Mouse (Mus musculus): ENCODE data around the gene Farp2. TPM values are rescaled to one million over a fixed set of nuclear protein-coding genes. Genes with fewer than 3 reads are reported as not detected.

The Farp2 gene
- total and polyA plus RNA-seq, 3 experiments = 0.89 to 2.1 (median 1.8) TPM

DNA sequence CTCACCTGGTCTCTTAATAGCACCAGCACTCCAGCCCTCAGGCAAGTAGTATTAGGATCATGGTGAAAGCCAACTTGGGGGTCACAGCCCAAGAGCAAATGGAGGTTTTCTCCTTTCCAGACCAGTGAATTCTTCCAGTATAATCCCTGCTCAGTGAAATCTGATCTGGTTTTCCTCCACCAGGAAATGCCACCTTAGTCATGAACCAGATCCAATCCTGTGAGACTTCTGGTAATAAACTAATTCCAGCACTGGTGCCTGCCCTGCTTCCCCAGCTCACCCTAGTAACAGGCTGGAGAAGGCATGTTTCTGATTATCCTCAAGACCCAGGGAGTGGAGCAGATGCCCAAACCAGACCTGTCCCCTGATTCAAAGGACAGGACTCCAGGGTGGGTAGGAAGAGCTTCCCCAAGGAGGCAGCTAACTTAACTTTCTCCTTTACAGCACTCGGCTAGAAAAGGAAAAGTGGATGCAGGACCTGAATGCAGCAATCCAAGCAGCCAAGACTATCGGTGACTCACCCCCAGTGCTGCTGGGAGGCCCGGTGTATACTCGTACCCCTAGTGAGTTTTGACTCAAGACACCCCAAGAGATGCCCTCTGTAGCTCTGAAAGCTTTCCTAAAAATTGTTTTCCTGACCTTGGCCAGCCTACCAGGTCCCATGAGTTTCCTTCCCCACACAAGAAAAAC, 106.3 kb downstream of the Farp2 start:
- H3K36me3 ChIP-seq (replicated peaks in 1 of 2; ENCODE audit: control insufficient read depth in 1 of 2, insufficient read depth in 1 of 2, low read length in 1 of 2) = peaks cover 20 to 39% of the 10 kb centered on the region in 2 experiments
- in situ Hi-C loops (cut with MboI; ENCODE audit: low pct_ligation_motif_present, low pct_unique_long_range_greater_than_20kb, low sequenced_read_pairs) = no loop called here
- dilution Hi-C loops (cut with MboI; ENCODE audit: extremely low pct_ligation_motif_present, extremely low pct_unique_long_range_greater_than_20kb, low sequenced_read_pairs) = no loop called here

DNA sequence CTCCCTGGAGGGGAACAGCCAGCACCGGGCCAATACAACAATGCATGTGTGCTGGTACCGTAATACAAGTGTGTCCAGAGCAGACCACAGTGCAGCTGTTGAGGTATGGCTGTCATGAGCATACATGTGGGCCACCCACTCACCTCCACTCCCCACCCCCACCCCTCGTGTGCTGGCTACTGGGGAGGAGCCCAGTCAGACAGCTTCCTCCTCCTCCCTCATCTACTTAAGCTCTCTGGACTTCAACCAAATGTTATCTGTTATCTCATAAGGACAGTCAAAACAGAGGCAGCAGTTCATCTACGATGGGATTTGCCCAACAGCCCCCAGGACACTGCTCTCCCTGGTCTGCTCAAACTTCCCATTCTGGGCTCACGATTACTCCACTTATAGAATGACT, 107.1 kb downstream of the Farp2 start:
- dilution Hi-C loops (cut with MboI; ENCODE audit: extremely low pct_ligation_motif_present, extremely low pct_unique_long_range_greater_than_20kb, low sequenced_read_pairs) = no loop called here
- H3K4me1 ChIP-seq (ENCODE audit: control insufficient read depth in 1 of 2, insufficient read depth in 2 of 2) = peaks cover 0 to 2% of the 10 kb centered on the region in 2 experiments; a peak in 1 of 4 replicates

More for the DNA sequence above, 106.3 kb downstream of the Farp2 start:
- Histone ChIP-seq H3K4me3 (replicated peaks in 1 of 3; ENCODE audit: low read depth in 2 of 3, low read length in 2 of 3, poor library complexity in 1 of 3) (no peak overlapping the region), H3K9ac (ENCODE audit: insufficient read depth, low read depth) (no peak overlapping the region), H3K9me3 (replicated peaks; ENCODE audit: low read length) (no peaks in the 10 kb centered on the region), H3K4me2 (ENCODE audit: insufficient read depth, low read depth, poor library complexity, severe bottlenecking) (no peak overlapping the region), H3K27ac (ENCODE audit: insufficient read depth, low read depth) (no peak overlapping the region), H3K4me1 (ENCODE audit: control insufficient read depth in 1 of 2, insufficient read depth in 2 of 2) (peaks cover 0 to 2% of the 10 kb centered on the region in 2 experiments; a peak in 1 of 4 replicates), H3K79me2 (replicated peaks; ENCODE audit: control insufficient read depth, extremely low read depth, insufficient read depth, poor library complexity, severe bottlenecking) (no peaks in the 10 kb centered on the region), H3K27me3 (replicated peaks) (no peaks in the 10 kb centered on the region)
- TF ChIP-seq POLR2AphosphoS2 (IDR thresholded peaks at IDR 0.05; ENCODE audit: low read depth, low read length) (no peak), NRF1 (IDR thresholded peaks at IDR 0.05; ENCODE audit: low read depth, low read length) (no peak)
- no peak for DNase-seq (ENCODE audit: extremely low read depth)

DNA sequence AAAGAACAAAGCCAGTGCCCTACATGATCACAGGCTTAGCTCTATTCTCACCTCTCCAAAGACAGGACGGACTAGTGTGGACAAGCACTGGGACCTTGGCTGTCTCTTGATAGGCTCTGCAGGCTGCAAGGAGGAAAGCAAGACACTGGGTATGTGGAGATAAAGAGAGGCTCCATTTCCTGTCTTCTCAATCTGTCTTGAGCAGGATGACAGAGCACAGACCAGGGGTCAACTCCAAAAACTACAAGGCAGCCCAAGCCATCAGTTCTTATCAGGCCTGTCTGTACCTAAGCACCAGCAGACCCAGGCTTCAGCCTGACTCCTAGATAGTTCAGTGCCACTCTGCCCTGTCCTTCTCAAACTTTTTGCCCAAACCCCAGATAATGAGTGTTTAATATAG, 112.6 kb downstream of the Farp2 start:
- Histone ChIP-seq H3K4me1 (ENCODE audit: control insufficient read depth in 1 of 2, insufficient read depth in 2 of 2) (peaks cover 0 to 2% of the 10 kb centered on the region in 2 experiments; a peak in 1 of 4 replicates), H3K4me2 (ENCODE audit: insufficient read depth, low read depth, poor library complexity, severe bottlenecking) (no peak overlapping the region), H3K79me2 (replicated peaks; ENCODE audit: control insufficient read depth, extremely low read depth, insufficient read depth, poor library complexity, severe bottlenecking) (no peaks in the 10 kb centered on the region), H3K9ac (ENCODE audit: insufficient read depth, low read depth) (no peak overlapping the region), H3K36me3 (replicated peaks in 1 of 2; ENCODE audit: control insufficient read depth in 1 of 2, insufficient read depth in 1 of 2, low read length in 1 of 2) (peaks cover 78 to 93% of the 10 kb centered on the region in 2 experiments), H3K27me3 (replicated peaks) (no peaks in the 10 kb centered on the region), H3K9me3 (replicated peaks; ENCODE audit: low read length) (no peaks in the 10 kb centered on the region), H3K27ac (ENCODE audit: insufficient read depth, low read depth) (no peak overlapping the region), H3K4me3 (replicated peaks in 1 of 3; ENCODE audit: low read depth in 2 of 3, low read length in 2 of 3, poor library complexity in 1 of 3) (no peak overlapping the region)
- dilution Hi-C loops (cut with MboI; ENCODE audit: extremely low pct_ligation_motif_present, extremely low pct_unique_long_range_greater_than_20kb, low sequenced_read_pairs) = no loop called here
- no peak for TF ChIP-seq ZC3H11A (IDR thresholded peaks at IDR 0.05; ENCODE audit: low read depth, low read length)
- TF ChIP-seq MXI1 (IDR thresholded peaks at IDR 0.05; ENCODE audit: low read depth, low read length) = no peak
- TF ChIP-seq UBTF (IDR thresholded peaks at IDR 0.05; ENCODE audit: low read depth, low read length) = no peak
- no peak for TF ChIP-seq CTCF (conservative IDR thresholded peaks at IDR 0.05 in 1 of 2, IDR thresholded peaks at IDR 0.05 in 1 of 2; ENCODE audit: low read depth in 2 of 2, low read length in 2 of 2)
- no peak for TF ChIP-seq POLR2A (IDR thresholded peaks at IDR 0.05; ENCODE audit: low read depth, low read length)
- TF ChIP-seq IRF4 (IDR thresholded peaks at IDR 0.05; ENCODE audit: low read depth, low read length) = no peak
- TF ChIP-seq ZNF384 (IDR thresholded peaks at IDR 0.05; ENCODE audit: low read depth, low read length) = no peak
- no peak for TF ChIP-seq MEF2A (IDR thresholded peaks at IDR 0.05; ENCODE audit: borderline replicate concordance, low read depth, low read length)
- TF ChIP-seq RCOR1 (conservative IDR thresholded peaks at IDR 0.05; ENCODE audit: low read depth, low read length) = no peak
- no peak for TF ChIP-seq TBP (conservative IDR thresholded peaks at IDR 0.05; ENCODE audit: low read depth, low read length)
- no peak for TF ChIP-seq ETS1 (conservative IDR thresholded peaks at IDR 0.05; ENCODE audit: low read depth, low read length)
- no peak for TF ChIP-seq EP300 (IDR thresholded peaks at IDR 0.05; ENCODE audit: low read length)
- TF ChIP-seq ZMIZ1 (IDR thresholded peaks at IDR 0.05; ENCODE audit: low read depth, low read length) = no peak
- TF ChIP-seq NELFE (IDR thresholded peaks at IDR 0.05; ENCODE audit: low read depth, low read length) = no peak
- TF ChIP-seq SIN3A (IDR thresholded peaks at IDR 0.05; ENCODE audit: low read length) = no peak
- TF ChIP-seq ZKSCAN1 (IDR thresholded peaks at IDR 0.05; ENCODE audit: borderline replicate concordance, low read depth, low read length) = no peak
- no peak for DNase-seq (ENCODE audit: extremely low read depth)
- in situ Hi-C loops (cut with MboI; ENCODE audit: low pct_ligation_motif_present, low pct_unique_long_range_greater_than_20kb, low sequenced_read_pairs) = no loop called here

More for the DNA sequence above, 107.1 kb downstream of the Farp2 start:
- H3K9ac ChIP-seq (ENCODE audit: insufficient read depth, low read depth) = no peak overlapping the region
- no peak for DNase-seq (ENCODE audit: extremely low read depth)
- H3K79me2 ChIP-seq (replicated peaks; ENCODE audit: control insufficient read depth, extremely low read depth, insufficient read depth, poor library complexity, severe bottlenecking) = no peaks in the 10 kb centered on the region
- H3K27me3 ChIP-seq (replicated peaks) = no peaks in the 10 kb centered on the region
- no peak for TF ChIP-seq JUN (IDR thresholded peaks at IDR 0.05; ENCODE audit: insufficient read depth, low read depth, low read length)
- no peak for TF ChIP-seq SMC3 (IDR thresholded peaks at IDR 0.05; ENCODE audit: low read depth, low read length)
- no peak for TF ChIP-seq JUND (conservative IDR thresholded peaks at IDR 0.05; ENCODE audit: low read depth, low read length)
- no peak for TF ChIP-seq NELFE (IDR thresholded peaks at IDR 0.05; ENCODE audit: low read depth, low read length)
- TF ChIP-seq HCFC1 (IDR thresholded peaks at IDR 0.05; ENCODE audit: low read depth, low read length) = no peak
- TF ChIP-seq PAX5 (IDR thresholded peaks at IDR 0.05; ENCODE audit: low read length) = no peak
- TF ChIP-seq TCF12 (IDR thresholded peaks at IDR 0.05; ENCODE audit: low read depth, low read length) = no peak
- TF ChIP-seq UBTF (IDR thresholded peaks at IDR 0.05; ENCODE audit: low read depth, low read length) = no peak
- TF ChIP-seq TBP (conservative IDR thresholded peaks at IDR 0.05; ENCODE audit: low read depth, low read length) = no peak
- TF ChIP-seq MAZ (IDR thresholded peaks at IDR 0.05; ENCODE audit: low read depth, low read length) = no peak
- TF ChIP-seq CTCF (conservative IDR thresholded peaks at IDR 0.05 in 1 of 2, IDR thresholded peaks at IDR 0.05 in 1 of 2; ENCODE audit: low read depth in 2 of 2, low read length in 2 of 2) = no peak
- TF ChIP-seq EP300 (IDR thresholded peaks at IDR 0.05; ENCODE audit: low read length) = no peak
- no peak for TF ChIP-seq RAD21 (IDR thresholded peaks at IDR 0.05; ENCODE audit: low read depth, low read length)
- TF ChIP-seq SIN3A (IDR thresholded peaks at IDR 0.05; ENCODE audit: low read length) = no peak
- no peak for TF ChIP-seq ZC3H11A (IDR thresholded peaks at IDR 0.05; ENCODE audit: low read depth, low read length)
- TF ChIP-seq ETS1 (conservative IDR thresholded peaks at IDR 0.05; ENCODE audit: low read depth, low read length) = no peak
- no peak for TF ChIP-seq ZNF384 (IDR thresholded peaks at IDR 0.05; ENCODE audit: low read depth, low read length)
- no peak overlapping the region for H3K4me3 ChIP-seq (replicated peaks in 1 of 3; ENCODE audit: low read depth in 2 of 3, low read length in 2 of 3, poor library complexity in 1 of 3)
- H3K4me2 ChIP-seq (ENCODE audit: insufficient read depth, low read depth, poor library complexity, severe bottlenecking) = no peak overlapping the region
- in situ Hi-C loops (cut with MboI; ENCODE audit: low pct_ligation_motif_present, low pct_unique_long_range_greater_than_20kb, low sequenced_read_pairs) = no loop called here
- H3K9me3 ChIP-seq (replicated peaks; ENCODE audit: low read length) = no peaks in the 10 kb centered on the region
- H3K36me3 ChIP-seq (replicated peaks in 1 of 2; ENCODE audit: control insufficient read depth in 1 of 2, insufficient read depth in 1 of 2, low read length in 1 of 2) = peaks cover 27 to 46% of the 10 kb centered on the region in 2 experiments
- no peak overlapping the region for H3K27ac ChIP-seq (ENCODE audit: insufficient read depth, low read depth)

All from CH12.LX (cell line).